Mouse (Mus musculus) ovary, adult 18-20 months (tissue): ENCODE results near the gene Ikzf1.

ENCODE experiments used
- DNase-seq: peaks from one replicate; pipeline ENCODE4 v3.0.0; 2022; ENCODE audit warnings: low spot score, mixed read lengths

The Ikzf1 gene

DNA sequence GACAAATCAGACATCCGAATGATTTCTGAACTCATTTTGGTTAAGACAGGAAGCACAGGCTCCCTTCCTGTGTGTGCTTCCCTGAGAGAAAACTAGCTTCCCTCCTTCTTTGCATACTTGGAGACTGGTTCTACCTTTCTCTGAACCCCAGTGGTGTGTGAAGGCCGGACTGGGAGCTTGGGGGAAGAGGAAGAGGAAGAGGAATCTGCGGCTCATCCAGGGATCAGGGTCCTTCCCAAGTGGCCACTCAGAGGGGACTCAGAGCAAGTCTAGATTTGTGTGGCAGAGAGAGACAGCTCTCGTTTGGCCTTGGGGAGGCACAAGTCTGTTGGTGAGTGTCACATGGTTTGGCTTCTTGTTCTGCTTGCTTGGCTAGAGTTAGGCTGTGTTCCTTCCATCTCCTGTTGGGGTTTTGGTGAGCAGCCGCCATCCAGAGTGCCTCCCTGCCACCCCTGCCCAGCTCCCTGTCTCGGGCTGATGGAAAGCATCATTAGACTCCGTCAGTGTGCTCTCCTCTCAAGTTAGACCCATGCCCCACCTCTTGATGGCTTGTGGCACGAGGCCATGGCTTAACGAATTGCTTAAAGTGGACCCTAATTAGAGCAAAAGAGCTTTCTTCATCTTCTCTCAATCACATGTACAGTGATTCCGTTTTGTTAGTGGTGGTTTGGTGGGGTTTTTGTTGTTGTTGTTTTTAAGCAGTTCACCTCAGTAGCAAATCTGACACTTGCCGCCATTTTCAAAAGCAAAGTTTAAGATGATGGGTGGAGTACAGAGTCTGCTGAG is 5.4 kb downstream of the Ikzf1 start:
- DNase-seq = no peak

DNA sequence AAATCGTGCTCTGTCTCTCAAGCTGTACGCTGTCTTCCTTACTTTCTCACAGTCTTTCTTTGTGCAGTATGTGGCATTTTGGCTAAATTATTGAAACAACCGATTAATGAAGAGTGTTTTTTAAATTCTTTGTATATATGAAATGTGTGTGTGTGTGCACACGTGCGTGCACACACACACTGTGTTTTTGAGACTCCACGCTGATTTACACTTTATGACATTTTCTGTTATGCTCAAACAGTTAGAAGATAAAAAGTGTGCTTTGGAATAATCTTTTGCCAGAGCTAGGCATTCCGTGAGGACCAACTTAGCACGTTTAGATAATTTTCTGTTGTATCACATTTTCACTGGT is 6.0 kb downstream of the Ikzf1 start:
- no peak for DNase-seq

DNA sequence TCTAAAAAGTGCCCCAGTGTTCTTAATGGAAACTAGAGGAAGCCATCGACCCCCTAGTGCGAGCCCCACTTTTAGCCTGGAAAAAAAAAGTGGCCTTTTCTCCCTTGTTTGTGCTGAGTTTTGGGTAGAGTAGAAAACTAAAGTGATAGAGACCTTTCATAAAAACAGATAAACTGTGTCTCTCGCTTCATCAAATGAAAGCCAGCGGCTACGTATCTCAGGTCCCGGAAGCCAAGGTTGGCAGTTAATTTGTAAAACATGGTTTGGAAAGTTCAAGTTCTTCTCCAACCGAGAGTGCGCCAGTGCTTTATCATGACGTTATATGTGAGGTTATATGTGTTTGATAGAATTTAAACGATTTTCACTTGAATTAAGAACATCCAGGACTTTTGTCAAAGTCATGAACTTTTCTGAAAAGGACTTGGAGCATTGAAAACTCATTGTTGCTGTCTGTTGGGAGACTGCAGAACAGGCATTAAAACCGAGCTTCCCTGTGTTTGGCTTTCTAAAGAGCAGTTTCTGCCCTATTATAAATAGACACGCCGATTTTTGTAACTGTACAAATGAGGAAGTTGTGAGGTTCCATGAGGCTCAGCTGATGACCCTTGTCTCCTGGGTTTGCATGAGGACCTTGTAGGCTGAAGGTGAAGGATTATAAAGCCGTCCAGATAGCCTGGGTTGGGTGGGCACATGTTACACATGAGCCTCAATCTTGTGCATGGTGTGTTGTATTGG is 6.7 kb downstream of the Ikzf1 start:
- DNase-seq = no peak

DNA sequence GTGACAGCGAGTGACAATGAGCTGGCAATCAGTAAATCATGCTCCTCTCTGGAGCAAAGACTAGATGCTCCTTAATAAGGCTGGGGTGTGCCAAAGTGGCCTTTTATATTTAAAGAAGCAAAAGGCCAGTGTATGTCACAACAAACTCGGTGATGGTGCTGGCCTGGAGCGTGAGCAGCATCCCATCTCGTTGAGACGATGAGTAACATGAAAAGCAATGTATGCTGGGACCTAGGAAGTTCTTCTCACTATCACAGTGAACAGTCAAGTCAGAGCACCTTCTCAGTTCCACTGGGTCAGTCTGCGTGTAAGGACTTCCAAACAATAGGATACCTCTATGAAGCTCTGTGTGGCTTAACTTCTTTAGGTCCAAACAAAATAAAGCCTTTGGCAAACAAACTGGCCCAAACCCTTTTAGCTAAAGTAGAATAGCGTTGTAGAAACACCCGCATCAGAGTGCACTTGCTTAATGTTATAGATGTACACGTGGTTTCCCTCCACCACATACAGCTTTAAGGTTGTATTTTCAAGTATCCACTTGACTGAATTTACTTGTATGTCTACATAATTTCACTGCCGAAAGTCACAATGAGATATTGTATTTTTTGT is 7.9 kb downstream of the Ikzf1 start:
- no peak for DNase-seq

DNA sequence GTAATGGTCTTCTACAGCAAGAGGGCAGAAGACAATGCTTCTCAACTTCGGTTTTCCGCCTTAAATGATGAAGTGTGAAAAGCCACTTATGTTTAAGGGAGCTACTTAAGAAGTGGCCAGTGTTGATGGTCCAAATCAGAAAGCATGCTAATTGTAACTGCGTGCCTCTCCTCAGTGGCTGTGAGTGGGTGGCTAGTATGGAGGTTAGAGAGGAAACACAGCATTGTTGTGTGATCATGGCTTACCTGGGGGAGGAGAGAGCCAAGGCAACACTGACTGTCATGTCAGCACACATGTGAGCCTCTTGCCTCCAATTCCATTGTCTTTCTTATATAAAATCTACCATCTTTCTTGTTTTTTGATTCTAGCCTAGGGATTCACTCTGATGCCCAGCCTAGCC is 8.6 kb downstream of the Ikzf1 start:
- DNase-seq = no peak

DNA sequence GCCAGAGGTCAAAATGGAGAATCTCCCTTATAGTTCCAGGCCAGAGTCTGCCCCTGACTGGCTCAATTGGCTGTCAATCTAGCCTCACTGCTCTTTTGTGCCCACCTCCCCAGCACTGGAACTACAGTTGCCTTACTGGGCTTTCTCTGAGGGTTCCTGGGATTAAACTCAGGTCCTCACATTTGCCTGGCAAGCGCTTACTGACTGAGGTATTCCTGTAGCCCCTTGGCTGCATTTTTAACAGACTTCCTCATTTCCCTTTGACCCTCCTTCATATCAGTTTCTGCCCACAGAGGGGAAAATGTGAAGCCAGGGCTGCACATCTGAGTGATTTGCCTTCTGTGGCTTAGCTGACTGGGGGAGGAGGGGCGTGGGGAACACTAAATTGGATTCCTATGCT is 9.3 kb downstream of the Ikzf1 start:
- no peak for DNase-seq

DNA sequence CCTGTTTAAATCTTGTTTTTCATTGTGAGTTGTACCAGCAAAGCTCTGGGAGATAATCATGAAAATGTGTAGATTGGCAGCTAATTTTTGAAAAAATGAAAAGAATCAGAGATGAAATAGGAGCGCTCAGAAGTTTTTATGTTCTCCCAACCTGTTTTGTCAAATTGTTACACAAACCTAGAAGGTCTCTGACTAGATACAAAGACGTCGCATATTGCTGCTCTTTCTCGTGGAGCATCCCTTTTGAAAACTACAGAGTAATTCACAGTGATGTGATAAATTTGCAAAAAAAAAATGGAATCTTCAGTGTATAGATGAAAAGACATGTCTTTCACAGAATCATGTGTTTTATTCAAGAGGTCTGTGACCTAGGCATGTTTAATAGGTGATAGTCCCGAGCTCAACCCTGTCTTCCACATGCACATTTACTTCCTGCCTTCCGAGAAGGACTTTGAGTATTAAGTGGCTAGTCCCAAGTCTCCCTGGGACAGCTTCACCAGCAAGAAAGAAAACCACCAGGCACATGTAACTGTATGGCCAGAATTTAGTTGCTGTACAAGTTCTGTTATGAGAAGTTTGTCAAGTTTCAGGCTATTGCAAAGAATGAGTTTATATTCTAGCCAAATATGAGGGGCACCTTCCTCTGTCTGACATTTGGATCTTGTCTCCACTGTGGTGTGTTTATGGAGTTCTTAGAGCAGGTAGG is 9.8 kb downstream of the Ikzf1 start:
- no peak for DNase-seq

DNA sequence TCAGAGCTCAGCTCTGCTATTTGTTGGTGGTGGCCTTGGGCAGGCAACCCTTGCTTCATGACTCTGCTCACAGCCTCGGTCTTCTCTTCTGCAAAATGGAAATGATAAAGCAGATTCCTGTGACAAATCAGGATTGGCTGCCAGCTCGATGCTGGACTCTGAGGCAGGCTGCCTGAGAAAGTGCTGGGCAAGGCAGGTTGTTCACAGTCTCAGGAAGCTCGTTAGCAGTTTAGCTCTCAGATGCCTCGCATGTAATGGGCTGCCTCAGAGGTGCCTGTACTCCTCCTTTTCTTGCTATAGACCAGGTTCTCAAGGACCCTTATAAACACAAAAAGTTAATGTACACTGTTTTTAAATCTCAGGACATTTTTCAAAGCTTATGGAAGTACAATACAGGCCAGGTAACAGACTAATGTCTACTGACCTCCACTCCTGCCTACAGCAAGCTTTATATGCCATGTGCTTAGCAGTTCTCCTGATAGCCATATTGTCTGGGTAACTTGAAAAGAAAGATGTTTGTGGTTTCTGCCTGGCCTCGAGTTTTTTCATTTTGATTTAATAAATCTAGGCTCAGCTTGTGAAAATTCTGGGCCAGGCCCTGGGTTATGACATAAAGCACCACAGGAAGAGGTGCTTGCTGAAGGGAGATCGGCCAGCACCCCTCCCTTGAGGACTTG is 10.5 kb downstream of the Ikzf1 start:
- no peak for DNase-seq

DNA sequence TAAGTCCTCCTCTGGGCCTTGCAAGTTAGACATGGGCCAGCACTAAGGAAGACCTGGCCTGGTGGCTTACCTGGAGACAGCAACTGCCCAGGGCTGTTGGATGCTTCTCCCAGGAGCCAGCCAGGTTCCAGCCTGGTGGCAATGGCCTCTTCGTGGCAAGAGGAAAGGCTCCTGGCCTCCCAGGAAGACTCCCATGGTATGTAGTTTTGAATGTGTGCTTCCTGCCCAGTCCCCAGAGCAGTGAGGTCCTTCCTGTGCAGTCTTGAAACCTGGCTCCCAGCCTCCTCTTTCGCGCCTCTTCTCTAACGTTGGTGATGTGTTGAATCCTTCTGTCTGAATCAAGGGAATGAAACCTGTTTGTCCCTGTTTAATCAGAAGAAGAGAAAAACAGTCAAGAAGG is 11.1 kb downstream of the Ikzf1 start:
- DNase-seq = no peak

DNA sequence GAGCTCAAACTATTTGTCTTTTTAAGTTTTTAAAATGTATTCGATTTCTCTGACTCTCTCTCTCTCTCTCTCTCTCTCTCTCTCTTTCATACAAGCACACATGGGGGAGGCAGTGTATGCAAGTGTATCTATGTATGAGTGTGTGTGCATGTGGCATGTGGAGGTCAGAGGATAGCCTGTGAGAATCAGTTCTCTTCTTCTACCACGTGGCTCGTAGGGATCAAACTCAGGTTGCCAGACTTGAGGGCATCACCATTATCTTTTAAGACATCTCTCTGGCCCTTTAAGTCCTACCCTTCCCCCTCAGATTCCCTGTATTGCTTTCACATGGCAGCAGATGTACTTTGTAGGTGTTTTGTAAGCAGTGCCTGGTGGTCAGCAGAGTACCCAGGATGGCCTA is 12.0 kb downstream of the Ikzf1 start:
- no peak for DNase-seq

DNA sequence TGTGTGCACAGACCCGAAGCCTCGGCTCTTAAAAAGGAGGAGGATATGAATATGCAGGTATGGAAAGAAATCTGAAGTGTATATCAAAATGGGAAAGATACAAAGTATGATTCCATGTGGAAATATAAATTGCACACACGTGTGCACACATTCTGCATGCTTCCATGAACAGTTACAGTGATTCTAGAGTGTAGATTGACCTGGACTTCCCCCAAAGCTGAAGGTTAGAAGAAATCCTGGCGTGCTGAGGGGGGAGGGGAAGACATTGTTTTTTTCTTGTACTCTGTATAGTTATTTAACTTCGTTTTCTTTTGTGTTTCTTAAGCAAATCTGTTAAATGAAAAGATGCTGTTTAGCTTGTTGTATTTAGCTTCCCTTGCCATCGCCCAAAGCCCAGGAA is 16.6 kb downstream of the Ikzf1 start:
- no peak for DNase-seq

DNA sequence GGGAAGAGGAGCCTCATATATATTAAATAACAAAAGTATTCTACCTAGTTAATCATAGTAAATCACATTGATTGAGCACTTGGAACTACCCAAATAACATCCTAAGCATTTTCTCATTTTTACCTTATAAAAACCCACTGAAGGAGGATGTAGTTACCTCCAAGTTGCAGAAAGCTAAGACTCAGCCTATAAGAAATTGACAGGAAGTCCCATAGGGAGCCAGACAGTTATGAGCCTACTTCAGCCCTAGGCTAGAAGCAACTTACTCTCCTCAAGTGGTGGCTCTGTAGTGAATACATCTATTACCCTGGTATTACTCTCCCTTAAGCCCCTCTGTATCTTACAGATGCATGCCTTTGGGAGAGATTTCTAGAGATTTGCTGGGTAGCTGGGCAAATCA is 19.0 kb downstream of the Ikzf1 start:
- DNase-seq = no peak

DNA sequence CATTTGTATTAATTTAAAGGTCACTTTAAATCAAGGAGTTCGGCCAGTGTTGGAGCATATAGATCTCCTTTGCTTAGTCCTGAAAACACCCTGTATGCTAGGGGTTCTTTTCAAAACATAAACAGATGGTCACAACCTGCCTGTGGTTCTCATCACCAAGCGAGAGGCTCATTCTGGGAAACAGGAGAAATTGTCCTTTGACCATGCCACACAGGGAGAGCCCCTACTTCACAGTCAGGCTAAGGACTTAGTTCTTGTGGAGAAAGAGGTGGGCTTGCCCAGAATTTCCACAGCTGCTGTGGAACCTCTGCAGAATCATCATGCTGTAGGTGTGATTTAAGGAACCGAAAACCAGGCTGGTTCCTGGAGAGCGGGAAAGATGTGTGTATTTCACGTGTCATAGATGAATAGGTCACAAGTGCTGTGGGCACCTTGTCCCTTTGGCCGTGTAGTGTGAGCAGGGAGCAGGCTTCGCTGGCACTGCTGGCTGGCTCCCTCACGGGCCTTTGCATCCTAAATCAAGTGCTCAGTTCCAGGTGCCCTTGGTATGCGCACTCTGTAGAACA is 23.4 kb downstream of the Ikzf1 start:
- no peak for DNase-seq

DNA sequence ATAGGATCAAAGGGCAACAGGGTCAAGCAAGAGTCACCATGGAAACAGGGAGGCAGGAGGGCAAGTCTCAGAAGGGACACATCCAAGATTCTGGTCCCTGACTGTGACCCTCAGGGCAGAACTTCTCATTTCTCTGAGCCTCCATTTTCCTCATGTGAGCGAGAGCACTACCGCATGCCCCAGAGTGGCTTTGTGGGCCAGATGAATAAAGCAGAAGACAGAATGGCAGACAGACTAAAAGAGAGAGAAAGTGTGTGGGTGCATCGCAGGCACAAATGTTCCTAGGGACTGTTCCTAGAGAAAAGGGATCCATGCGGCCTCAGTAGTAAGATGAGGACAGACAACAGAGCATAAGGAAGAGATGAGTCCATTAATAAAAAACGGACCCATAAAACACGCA is 24.5 kb downstream of the Ikzf1 start:
- no peak for DNase-seq

DNA sequence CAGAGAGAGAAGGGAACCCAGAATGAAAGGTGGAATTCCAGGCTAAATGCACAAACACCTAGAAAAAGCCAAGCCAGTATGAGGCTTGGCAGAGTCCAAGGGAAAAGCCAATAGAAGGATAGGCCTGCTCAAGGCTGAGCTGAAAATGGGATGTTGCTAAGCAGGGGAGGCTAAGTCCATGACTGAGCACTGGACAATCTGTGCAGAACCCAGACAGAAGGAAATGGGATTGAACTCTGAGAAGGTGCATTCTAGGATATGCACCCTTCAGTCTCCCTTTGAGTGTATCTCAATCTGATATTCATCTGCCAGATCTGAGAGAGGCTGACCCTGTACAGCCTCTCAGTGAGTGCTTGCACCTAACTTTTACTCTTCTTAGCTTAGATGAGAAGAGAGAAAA is 25.9 kb downstream of the Ikzf1 start:
- DNase-seq = no peak

DNA sequence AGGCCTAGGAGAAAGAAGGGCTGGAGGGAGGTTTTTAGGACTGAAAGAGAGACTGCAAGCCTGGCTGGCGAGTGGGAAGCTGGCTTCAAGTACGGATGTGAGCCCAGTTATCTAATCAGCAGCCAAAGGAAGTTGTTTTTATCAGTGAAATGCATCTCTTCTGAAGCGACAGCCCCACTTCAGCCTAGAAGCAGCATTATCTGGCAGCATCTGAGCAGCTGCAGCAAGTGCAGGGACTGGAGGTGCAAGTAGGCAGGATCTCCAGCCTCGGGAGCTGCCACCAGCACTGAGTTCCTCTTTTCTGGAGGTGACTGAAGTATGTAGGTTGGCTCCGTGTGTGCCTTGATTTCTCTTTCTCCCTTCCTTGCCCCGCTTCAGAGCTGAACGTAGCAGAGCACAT is 26.9 kb downstream of the Ikzf1 start:
- no peak for DNase-seq

DNA sequence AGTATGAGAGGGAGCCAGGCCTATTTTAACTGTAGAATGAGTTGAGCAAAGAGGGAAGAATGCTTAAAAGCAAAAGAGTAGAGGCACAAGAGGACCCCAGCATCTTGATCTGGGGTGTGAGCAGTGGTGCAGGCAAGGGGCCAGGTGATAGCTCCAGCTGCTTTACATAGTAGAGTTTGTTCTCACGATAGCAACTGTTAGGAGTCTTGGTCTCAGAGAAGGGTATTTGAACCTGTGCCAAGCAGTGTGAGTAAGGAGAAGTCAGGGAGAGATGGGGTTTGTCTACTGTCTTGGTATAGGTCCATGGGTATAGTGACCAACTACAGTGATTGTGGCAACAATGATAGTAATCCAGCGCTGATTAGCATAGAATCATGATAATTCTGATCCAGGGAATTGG is 29.9 kb downstream of the Ikzf1 start:
- no peak for DNase-seq

DNA sequence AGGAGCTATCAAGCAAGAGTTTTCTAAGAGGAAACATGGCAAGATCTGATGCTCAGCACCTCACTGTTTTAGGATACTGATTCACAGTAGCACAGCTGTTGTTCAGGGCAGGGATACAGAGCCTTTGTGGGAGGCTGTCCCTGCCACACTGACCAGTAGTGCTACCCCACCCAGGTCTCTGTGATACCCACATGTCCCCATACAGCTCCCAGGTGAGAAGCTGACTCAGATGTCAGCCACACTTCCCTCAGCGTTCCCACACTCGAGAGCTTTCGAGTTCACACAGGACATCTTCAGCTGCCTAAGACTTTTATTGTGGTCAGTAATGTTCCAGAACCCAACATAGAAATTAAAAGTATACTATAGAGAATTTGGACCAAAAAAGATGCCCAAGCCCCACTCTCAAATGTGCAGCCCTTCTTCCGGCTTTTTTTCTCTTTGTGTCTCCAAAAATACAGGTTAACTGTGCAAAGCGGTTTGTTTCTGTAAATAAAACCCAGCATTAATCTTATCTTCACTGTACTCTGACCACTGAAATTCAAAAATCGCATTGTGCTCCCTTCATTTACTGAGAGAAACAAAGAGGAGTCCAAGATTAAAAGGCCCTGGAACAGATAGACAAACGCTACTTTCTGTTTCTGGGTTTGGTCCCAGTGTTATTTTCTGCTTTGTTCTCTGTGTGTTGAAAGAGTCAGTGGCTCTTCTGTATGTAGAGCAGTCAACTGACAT is 31.3 kb downstream of the Ikzf1 start:
- DNase-seq = no peak

DNA sequence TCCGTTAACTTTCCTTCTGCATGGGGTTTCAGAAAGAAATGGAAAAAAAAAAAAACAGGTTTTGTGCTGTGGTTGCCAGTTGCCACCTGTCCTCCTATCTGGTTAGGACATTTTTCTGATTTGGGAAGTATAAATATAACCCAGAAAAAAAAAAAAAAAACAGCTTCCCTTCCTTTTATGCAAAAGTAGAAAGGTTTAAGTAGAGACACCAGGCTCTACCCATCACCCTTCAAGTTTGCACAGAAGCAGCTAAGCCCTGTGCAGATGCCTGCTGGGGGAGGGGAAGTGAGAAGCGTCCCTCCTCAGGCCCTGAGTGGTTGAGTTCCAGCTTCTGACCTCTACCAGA is 31.9 kb downstream of the Ikzf1 start:
- no peak for DNase-seq

DNA sequence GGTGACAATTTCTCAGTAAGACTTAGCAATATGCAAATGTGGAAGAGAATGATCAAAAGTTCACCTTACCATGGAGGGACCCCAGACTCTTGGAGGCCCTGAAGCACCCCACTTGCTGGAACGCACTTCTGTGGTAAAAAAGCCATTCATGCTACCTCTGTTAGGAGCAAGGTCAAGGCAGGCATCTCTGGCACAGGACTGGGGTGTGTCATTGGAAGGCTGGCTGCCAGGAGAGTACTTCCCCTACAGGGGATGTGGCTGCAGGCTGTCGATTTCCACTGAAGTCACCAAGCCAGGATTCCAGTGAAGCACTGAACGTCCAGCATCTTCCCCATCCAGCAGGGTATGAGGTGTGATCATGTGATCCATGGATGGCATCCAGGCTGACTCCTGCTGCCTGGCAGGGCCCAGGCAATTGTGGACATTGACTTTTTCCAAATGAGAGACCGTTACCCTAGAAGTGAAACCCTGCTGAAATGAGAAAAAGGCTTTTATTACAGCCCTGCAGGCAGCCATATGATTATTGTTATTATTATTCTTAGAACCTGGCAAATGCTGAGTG is 32.9 kb downstream of the Ikzf1 start:
- DNase-seq = no peak

DNA sequence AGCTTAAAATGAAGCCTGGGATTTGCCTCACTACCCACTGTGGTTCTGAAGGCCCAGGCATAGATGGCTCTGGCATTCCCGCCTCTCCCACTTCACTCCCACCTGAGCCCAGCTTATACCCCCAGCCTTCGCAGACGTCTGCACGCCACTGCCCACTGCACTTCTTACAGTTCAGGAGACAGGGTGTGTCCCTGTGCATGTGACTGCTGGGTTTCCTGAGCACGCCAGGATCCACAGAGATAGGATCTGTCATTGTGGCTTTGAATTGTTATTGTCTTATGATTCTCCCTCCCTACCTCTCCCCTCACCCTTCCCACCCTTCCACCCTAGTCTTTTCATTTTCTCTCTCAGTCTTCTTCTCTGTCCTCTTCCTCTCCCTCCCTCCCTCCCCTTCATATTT is 34.9 kb downstream of the Ikzf1 start:
- DNase-seq = no peak
